Mouse (Mus musculus) kidney, adult 2 months (tissue): ENCODE data around the gene Cog1.

Experiments
- CTCF ChIP-seq: fragments of 200-500 bp; conservative IDR thresholded peaks from 2 replicates; pipeline ENCODE4 v1.5.1; 2011; ENCODE audit warnings: low read depth, mild to moderate bottlenecking, control low read depth, low read length, moderate library complexity, mixed read lengths; ENCODE audit not compliant: insufficient read depth, insufficient read length
- POLR2A ChIP-seq: fragments of 200-500 bp; IDR thresholded peaks from one replicate; pipeline ENCODE4 v1.6.1; 2011; ENCODE audit warnings: low read depth, low read length, control low read depth

DNA sequence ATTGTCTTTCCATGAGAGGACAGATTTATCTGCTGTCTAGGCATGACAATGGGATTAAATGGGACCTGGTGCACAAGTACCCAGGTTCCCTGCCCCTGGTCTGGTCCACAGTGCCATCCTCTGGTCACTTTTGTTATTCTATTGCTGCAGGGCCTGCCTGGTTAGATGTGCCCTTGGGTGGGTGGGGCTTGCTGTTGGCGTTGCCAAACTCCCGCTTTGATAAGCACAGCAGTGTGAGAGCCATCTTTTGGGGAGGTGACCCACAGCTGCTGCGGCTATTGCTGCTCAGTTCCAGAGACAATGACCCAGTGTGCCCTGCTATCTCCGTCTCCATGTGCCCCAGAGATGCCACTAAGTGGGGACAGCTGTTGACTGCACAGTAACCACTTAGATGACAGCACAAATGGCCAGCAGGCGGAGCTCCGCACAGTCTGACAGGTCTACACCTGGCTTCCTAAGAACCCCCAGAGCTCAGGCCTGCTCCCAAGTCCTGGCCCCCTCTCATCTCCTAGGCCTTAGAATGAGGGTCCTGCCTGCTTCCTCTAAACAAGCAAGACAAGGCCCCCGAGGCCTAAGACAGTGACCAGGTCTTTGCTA, 66.2 kb downstream of the Cog1 start:
- TF ChIP-seq CTCF (peak; percentile 48; the same call in 1 of the 2 replicates), POLR2A (no peak)
